Mouse (Mus musculus) neural tube, embryonic 14.5 days (tissue): ENCODE data around the gene Pim3. TPM values are rescaled to one million over a fixed set of nuclear protein-coding genes. Genes with fewer than 3 reads are reported as not detected.

ENCODE experiments used
- ATAC-seq: fragments of 200-750 bp; cut with Nextera tagmentation; 2 replicates; pipeline ENCODE4 v1.8.0; 2017; ENCODE audit warnings: low read depth, mild to moderate bottlenecking, moderate TSS enrichment, moderate library complexity
- H3K27ac ChIP-seq: fragments of 300-500 bp; sonication (generic); 2 replicates; pipeline ENCODE4 v1.5.1; 2014; ENCODE audit warnings: low read depth, mild to moderate bottlenecking, control low read depth, low read length, moderate library complexity, mixed read lengths
- H3K27me3 ChIP-seq: fragments of 300-500 bp; sonication (generic); 2 replicates; pipeline ENCODE4 v1.6.1; 2014; ENCODE audit warnings: low read length; ENCODE audit not compliant: control insufficient read depth, insufficient read depth
- H3K36me3 ChIP-seq: fragments of 300-500 bp; sonication (generic); 2 replicates; pipeline ENCODE4 v1.6.1; 2014; ENCODE audit warnings: low read length, mixed read lengths; ENCODE audit not compliant: control insufficient read depth, insufficient read depth
- H3K4me1 ChIP-seq: fragments of 300-500 bp; sonication (generic); 2 replicates; pipeline ENCODE4 v1.6.1; 2014; ENCODE audit warnings: low read length; ENCODE audit not compliant: control insufficient read depth, insufficient read depth
- H3K4me2 ChIP-seq: fragments of 300-500 bp; sonication (generic); 2 replicates; pipeline ENCODE4 v1.6.1; 2014; ENCODE audit warnings: mild to moderate bottlenecking, low read depth, low read length, control low read depth
- H3K4me3 ChIP-seq: fragments of 300-500 bp; sonication (generic); 2 replicates; pipeline ENCODE4 v1.5.1; 2014; ENCODE audit warnings: low read depth, low read length, control low read depth, mixed read lengths
- H3K9ac ChIP-seq: fragments of 300-500 bp; sonication (generic); replicated peaks from 2 replicates; pipeline ENCODE4 v1.6.1; 2014; ENCODE audit warnings: low read depth, mild to moderate bottlenecking, control low read depth, low read length, mixed read lengths
- H3K9me3 ChIP-seq: fragments of 300-500 bp; sonication (generic); 2 replicates; pipeline ENCODE4 v1.6.1; 2016; ENCODE audit warnings: low read length; ENCODE audit not compliant: control insufficient read depth
- WGBS: fragments of 180-500 bp; shearing (Covaris S2); extraction: QIAGEN DNeasy Blood & Tissue Kit; methylation state at CpG from one replicate; pipeline ENCODE4 v1.1.7; 2014; 5-methylcytosine and 5-hydroxymethylcytosine counted together
- polyA plus RNA-seq: library from polyadenylated mRNA; unstranded; fragments of >200 nt; fragmentation: Nextera tagmentation; extraction: Ambion mirVana; gene quantifications from 2 replicates; pipeline ENCODE4 v1.2.1, GENCODE M21; 2014

The Pim3 gene
- polyA plus RNA-seq, 1 experiment from 2014 or later, result 45.7 TPM

DNA sequence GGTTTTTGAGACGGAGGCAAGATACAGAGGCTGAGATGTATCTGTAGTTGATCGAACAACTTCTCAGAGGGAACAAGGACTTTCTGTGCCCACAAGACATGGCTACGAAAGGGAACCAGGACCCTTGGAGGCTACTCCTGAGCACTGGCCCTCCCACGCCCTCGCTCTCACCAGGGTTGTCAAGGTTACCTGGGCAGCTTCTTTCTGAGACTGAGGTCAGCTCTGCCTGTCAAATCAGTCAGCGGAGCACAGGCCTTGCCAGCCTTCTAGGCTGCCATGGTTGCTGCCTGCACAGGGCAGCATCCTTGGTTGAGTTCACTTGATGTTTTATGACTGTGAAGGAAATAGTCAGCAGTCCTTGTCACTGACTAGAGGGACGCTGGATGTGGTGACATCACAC, 39.5 kb upstream of the Pim3 start:
- H3K9me3 ChIP-seq, result no peaks in the 10 kb centered on the region
- peaks cover 11% of the 10 kb centered on the region for H3K4me1 ChIP-seq
- no peak overlapping the region for H3K4me3 ChIP-seq
- peaks cover 43% of the 10 kb centered on the region for H3K36me3 ChIP-seq
- no peak for ATAC-seq
- H3K4me2 ChIP-seq, result no peak overlapping the region
- no peaks in the 10 kb centered on the region for H3K27me3 ChIP-seq
- no peak overlapping the region for H3K27ac ChIP-seq
- 95% methylated on average over 7 of the region's 7 CpGs for WGBS
- H3K9ac ChIP-seq, result no peak overlapping the region

DNA sequence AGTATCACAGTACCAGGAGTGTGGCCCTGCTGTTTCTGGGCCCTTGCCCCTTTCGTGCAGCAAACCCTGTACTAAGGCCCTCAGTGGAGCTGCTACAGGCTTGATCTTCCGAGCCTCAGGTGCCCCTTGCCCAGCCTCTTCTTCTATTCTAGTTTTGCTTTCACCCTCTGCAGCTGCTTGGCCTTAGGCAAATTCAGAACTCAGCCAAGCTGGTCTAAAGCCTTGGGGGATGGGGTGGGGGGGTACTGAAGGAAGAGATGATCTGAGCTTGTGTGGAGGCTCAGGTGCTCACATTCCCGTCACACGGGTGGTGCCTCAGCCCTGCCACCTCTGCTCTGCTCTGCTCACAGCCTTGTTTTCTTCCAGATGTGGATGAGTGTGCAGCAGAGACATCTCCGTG, 38.6 kb upstream of the Pim3 start:
- Histone ChIP-seq H3K4me2 (no peak overlapping the region), H3K9ac (no peak overlapping the region), H3K4me1 (peaks cover 11% of the 10 kb centered on the region), H3K27ac (no peak overlapping the region), H3K9me3 (no peaks in the 10 kb centered on the region), H3K36me3 (peaks cover 43% of the 10 kb centered on the region), H3K4me3 (no peak overlapping the region), H3K27me3 (no peaks in the 10 kb centered on the region)
- 96% methylated on average over 5 of the region's 5 CpGs for WGBS
- no peak for ATAC-seq

DNA sequence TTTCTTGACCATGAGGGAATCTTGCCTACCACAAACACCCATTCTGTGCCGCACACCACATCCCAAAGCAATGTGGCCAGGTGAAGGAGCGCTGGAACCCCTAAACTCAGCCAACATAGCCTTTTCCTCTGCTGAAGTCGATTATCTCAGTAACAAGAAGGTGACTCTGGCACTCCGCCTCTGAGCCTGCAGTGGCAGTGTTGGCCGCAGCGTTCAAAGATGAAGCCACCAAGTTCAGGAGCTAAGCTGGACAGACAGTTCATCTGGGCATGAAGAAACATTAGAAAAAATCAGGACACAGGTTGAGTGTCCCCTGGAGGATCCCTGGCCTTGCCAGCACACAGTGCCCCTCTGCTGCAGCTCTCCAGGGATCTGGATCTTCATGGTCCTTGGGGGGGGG, 34.5 kb upstream of the Pim3 start:
- Histone ChIP-seq H3K27ac (no peak overlapping the region), H3K9me3 (no peaks in the 10 kb centered on the region), H3K4me2 (no peak overlapping the region), H3K27me3 (no peaks in the 10 kb centered on the region), H3K9ac (no peak overlapping the region), H3K36me3 (peaks cover 37% of the 10 kb centered on the region), H3K4me3 (no peak overlapping the region), H3K4me1 (no peaks in the 10 kb centered on the region)
- ATAC-seq, result no peak
- WGBS, result 90% methylated on average over 6 of the region's 6 CpGs

DNA sequence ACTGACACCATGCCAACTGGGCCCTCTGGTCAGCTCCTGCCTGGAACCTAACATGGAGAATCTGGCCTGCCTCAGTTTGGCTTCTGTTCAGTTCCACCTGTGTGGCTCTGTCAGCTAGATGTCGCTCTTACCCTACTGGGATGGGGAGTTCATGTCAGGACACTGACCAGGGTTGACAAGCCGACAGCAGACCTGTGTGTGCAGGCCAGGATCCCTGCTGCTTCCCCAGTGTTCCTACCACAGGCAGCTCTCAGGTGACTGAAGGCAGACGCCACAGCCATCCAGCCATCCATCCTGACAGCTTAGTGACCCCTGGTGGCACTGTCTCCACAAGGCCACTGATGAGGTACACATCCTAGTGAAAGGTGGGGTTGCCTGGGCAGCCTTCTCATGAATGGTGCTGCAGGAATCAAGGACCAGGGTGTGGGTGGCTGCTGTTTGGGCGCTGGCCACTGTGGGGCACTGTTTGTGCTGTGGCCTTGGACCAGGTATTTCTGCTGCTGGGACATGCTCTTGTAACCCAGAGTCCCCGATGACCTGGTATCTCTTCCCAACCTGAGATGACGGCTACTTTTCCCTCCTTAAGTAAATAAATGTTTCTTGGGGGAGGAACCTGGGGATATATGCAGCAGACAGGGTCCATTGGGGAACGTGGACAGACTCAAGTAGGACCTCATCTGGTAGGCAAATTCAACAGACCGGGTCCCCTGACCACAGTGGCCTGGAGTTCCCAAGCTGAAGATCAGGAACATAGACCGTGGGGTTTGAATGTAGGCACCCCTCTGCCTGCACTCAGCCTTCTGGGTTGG, 33.8 kb upstream of the Pim3 start:
- Histone ChIP-seq H3K27me3 (no peaks in the 10 kb centered on the region), H3K4me1 (no peaks in the 10 kb centered on the region), H3K36me3 (peaks cover 32% of the 10 kb centered on the region), H3K27ac (no peak overlapping the region), H3K4me3 (no peak overlapping the region), H3K9ac (no peak overlapping the region), H3K9me3 (no peaks in the 10 kb centered on the region), H3K4me2 (no peak overlapping the region)
- WGBS, result 29% methylated on average over 9 of the region's 9 CpGs
- ATAC-seq, result peak; percentile 25; the same call in 1 of the 2 replicates

DNA sequence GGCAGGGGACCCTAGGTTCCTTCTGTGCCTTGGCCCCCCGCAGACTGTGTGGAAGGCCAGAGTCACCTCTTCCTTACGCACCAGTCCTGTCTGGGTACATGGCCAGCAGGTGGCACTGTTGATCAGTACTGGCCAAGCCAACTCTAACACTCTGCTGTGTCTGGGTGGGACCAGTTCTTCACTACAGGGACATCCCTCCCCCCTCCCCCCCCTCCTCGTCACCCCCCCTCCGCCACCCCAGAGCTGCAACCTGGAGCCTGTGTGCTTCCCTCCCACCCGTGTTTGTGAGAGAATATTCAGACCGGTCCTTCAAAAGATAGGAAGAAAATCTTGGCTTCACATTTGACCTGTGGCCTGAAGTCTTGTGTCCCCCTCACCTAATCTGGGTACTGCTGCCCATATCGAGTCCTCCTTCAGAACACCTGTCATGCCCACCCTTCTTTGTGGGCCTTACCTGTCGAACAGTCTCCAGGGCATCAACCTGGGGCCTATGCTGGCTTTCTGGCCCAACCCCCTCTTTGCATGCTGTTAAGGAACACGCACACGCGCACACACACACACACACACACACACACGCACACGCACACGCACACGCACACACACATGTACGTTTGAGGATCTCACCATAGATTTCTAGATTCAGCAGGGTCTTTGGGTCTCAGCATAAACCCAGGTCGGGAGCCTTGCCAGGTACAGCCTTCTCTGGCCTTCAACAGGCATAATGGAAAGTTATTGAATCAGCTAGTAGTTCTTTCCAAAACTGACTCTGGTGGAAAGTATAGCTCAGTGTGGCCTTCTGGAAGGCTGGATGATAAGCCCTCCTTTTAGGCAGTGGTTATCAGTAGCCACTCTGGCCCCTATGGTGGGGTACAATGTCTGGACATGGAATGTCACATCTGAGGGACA, 32.9 kb upstream of the Pim3 start:
- no peaks in the 10 kb centered on the region for H3K9me3 ChIP-seq
- peak; percentile 91 for ATAC-seq
- H3K36me3 ChIP-seq, result peaks cover 28% of the 10 kb centered on the region
- WGBS, result 59% methylated on average over 17 of the region's 17 CpGs
- no peak overlapping the region for H3K4me2 ChIP-seq
- H3K27ac ChIP-seq, result no peak overlapping the region
- H3K4me3 ChIP-seq, result no peak overlapping the region
- no peak overlapping the region for H3K9ac ChIP-seq
- H3K4me1 ChIP-seq, result no peaks in the 10 kb centered on the region
- no peaks in the 10 kb centered on the region for H3K27me3 ChIP-seq

DNA sequence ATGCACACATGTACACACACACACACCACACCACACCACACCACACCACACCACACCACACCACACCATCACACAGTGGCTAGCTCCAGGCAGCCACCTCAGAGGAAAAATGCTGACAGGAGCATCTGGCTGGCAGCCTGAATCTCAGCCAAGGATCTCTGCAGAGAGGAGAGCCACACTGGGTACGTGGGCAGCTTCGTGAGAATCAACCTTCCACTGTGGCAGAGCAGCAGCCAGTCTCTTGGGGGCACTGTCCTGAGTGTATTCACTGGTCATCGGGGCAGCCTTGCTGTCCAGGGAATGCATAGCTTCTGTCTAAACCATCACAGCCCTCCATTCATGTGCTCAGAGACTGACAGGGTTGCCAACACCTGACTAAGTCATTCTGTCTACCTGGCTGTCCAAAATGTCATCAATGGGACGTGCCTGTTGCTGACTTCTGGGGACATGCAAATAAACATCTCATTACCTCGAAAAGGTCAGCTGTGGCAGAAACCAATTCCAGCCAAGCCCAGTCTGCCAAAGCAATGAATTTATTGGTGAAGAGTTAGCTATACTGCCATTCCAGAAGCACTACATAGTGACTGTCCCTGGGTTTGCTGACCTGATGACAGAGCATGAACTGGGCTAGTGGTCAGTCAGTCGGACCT, 32.1 kb upstream of the Pim3 start:
- Histone ChIP-seq H3K4me1 (no peaks in the 10 kb centered on the region), H3K27ac (no peak overlapping the region), H3K36me3 (peaks cover 20% of the 10 kb centered on the region), H3K9me3 (no peaks in the 10 kb centered on the region), H3K4me3 (no peak overlapping the region), H3K9ac (no peak overlapping the region), H3K4me2 (no peak overlapping the region), H3K27me3 (no peaks in the 10 kb centered on the region)
- WGBS, result 82% methylated on average over 6 of the region's 6 CpGs
- no peak for ATAC-seq

DNA sequence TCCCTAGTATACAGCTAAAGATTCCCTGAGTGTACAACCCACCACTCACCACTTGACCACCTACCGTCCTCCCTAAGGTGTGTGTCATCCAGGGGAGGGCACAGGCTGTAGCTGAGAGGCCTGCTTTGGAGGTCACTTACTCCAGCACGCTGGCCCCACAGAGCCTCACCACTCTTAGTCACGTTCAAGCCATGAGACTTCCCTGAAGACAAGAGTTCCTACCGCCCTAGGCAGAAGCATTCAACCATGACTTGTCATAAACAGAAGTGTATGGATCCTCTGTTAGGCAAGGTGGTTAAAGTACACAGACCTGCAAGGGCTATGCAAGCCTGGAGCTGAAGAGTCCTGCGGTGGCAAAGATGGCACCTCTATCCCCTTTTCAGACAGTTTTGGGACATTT, 31.3 kb upstream of the Pim3 start:
- Histone ChIP-seq H3K36me3 (peaks cover 13% of the 10 kb centered on the region), H3K4me3 (no peak overlapping the region), H3K27me3 (no peaks in the 10 kb centered on the region), H3K4me1 (no peaks in the 10 kb centered on the region), H3K27ac (no peak overlapping the region), H3K4me2 (no peak overlapping the region), H3K9me3 (no peaks in the 10 kb centered on the region), H3K9ac (no peak overlapping the region)
- ATAC-seq, result no peak
- WGBS, result 81% methylated on average over 5 of the region's 5 CpGs

DNA sequence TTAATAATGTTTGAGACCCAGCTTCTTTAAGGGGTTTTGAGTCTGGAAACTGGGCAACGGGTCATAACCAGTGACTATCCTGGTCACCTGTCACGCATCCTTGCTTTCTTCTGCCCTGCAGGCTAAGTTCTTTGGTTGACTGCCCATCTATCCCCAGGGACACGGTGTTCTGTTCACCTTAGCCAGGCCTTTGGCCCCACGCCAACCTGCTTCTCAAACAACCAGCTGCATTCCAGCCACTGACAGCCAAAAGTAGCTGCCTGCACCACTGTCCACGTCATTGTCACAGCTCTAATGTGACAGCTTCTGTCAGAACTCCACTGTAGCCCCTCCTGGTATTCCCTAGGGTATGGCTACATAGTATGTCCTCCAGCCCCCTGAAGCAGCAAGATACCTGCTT, 30.5 kb upstream of the Pim3 start:
- WGBS, result 68% methylated on average over 5 of the region's 5 CpGs
- H3K4me2 ChIP-seq, result no peak overlapping the region
- ATAC-seq, result no peak
- no peaks in the 10 kb centered on the region for H3K4me1 ChIP-seq
- no peak overlapping the region for H3K9ac ChIP-seq
- peaks cover 7% of the 10 kb centered on the region; the same call in 1 of the 2 replicates for H3K36me3 ChIP-seq
- no peaks in the 10 kb centered on the region for H3K27me3 ChIP-seq
- H3K27ac ChIP-seq, result no peak overlapping the region
- no peaks in the 10 kb centered on the region for H3K9me3 ChIP-seq
- H3K4me3 ChIP-seq, result no peak overlapping the region
